Mouse (Mus musculus): Measurements from ENCODE around the gene Sgms1. TPM values are rescaled to one million over a fixed set of nuclear protein-coding genes. Genes with fewer than 3 reads are reported as not detected.

The Sgms1 gene
- total RNA-seq, 2 experiments from 2014 or later = 47.5 to 59.8 TPM

DNA sequence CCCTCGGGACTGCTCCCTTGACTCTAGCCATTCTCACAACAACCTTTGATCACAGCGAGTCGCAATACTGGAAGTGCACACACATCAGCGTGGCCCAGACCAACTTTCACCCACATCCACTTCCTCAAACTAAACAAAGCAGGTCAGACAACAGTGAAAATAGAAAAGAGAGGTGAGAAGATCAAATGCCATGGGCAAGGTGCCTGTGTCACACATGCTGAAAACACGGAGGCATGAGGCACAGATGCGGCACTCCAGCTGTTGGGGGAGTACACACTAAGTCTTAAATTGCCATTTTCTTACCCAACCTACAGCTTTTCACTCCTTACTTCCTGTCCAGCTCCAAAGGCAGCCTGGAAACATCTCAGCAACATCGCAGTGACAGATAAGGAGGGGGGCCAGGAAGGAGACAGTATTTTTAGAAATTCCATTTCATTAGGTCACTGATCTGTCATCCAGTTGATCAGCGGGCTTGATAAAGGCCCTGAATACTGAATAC is 202.9 kb downstream of the Sgms1 start:
- DNase-seq (ENCODE audit: low spot score in 2 of 2) = no peak

DNA sequence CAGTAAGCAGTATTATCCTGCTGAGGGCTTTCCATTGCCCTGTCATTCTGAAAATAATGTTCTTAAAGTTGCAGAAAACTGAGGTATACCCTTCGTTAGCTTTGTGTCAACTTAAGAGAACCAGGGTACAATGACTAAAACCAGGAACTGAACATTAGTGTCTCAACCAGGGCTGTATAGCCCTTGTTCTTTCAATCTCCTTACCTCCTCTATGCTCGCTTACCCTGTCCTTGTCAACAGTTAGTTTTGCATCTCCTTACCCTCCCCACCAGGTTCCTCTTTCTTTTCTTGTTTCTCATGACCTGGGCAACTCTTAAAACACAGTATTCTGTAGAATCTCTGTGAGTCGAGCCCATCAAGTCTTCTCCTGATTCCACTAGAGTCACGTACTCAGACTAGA is 206.5 kb downstream of the Sgms1 start:
- DNase-seq (ENCODE audit: low spot score in 2 of 2) = no peak

GRCm38 (mm10) chr19:32182471-32182870 is 207.0 kb downstream of the Sgms1 start:
- no peak for DNase-seq (ENCODE audit: low spot score in 2 of 2)

DNA sequence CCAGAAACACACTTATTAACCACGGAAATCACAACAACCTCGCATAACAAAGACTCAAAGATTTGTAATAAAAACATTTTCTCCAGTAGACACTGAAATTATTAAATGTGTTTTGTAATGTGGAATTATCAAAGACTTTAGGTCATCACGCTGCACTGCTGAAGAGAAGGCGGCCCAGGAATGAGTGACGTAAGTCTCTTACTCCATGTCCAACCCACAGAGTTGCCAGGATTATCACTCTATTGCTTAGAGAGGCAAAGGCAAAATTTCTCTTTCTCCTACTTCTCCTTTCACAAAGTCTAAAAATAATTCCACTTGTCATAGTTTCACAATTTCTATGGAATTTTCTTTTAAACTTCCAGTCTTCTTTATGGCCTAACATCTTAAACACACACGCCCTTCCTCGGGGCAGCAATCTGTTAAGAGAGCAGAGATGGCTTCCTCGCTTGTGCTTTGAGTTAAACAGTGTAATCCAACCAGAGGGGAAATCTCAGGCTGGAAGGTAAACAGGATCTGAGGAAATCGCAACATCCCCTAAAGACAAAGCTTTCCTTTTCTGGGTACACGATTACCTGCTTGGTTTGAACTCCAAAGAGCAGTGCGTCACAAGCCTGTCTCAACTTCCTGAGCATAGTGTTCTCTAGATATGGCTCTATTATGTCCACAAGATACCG is 207.7 kb downstream of the Sgms1 start:
- no peak for DNase-seq (ENCODE audit: low spot score in 2 of 2)

DNA sequence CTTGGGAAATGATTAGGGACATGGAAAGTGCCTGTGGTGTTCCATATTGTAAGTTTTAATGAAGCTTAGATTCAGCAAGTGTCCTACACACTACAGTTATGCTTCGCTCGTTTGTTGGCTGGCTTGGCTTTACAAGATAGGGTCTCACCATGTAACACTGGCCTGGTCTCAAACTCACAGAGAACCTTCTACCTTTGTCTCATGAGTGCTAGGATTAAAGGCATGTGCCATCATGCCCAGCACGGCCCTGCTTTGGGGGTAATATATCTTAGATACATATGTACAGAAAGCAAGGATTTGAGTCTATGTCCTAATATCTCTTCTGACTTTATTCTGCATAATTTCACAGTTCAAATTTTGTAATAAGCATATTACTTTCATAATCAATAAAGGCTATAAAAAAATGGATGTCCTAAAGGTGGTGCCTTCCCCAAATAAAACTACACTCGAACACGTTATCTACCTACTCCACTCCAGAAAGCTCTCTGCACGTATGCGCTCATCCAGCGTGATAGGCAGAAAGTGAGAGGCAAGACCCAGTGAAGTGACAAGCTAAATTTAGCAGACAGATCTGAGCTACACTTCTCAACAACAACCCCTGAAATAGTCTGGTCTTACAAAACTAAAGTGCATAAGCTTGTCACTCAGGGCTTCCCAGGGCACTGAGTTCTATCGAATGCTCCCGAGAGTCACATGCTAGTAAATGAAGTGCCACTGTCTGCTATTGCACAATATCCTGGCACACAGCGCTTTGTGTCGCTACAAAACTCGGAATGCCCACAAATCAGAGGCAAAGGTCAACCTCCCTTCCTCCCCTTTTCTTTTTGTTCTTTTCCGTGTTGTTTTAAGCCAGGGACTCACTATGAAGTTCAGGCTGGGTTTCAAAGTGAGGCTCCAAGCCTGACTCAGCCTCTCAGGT is 208.5 kb downstream of the Sgms1 start:
- DNase-seq (ENCODE audit: low spot score in 2 of 2) = no peak

GRCm38 (mm10) chr19:32179978-32180413 is 209.5 kb downstream of the Sgms1 start:
- DNase-seq (ENCODE audit: low spot score in 2 of 2) = no peak

DNA sequence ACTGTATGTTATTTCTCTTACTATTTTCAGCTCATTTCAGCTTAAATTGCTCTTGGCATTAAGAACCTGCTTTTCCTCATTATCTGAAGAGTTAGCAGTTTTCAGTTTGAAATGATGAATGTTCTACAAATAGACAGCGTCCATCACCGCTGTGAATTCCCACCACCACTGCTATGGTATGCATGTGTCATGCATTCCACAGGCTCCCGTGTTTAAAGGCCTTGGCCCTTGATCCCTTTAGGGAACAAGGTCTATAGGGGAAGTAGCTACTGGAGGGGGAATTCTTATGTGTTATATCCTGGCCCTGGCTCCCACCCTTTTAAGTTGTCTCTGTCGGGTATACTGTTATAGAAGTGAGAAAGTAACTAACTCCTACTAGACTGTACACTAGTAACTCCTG is 210.0 kb downstream of the Sgms1 start:
- no peak for DNase-seq (ENCODE audit: low spot score in 2 of 2)

DNA sequence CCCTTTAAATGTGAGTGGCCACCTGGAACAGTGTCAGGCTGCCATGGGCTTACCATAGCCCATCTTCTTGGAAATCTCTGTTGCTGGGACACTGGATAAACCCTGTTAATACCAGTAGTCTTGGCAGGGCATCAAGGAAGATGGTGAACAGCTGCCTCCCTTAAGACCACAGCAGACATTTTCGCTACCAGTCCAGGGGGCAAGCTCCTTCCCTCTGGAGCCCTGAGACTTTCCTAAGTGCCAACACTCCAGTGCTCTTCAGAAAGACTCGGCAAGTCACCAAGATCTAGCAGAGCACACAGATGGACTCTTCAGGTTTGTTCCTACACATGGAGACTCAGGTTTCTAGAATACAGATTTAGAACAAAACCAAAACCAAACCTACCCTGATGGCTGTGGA is 211.4 kb downstream of the Sgms1 start:
- DNase-seq (ENCODE audit: low spot score in 2 of 2) = no peak

GRCm38 (mm10) chr19:32176458-32176857 is 213.1 kb downstream of the Sgms1 start:
- DNase-seq (ENCODE audit: low spot score in 2 of 2) = no peak

- no peak for DNase-seq (ENCODE audit: low spot score in 2 of 2)
Observed at GRCm38 (mm10) chr19:32175991-32176390, 213.5 kb downstream of the Sgms1 start.

- DNase-seq (ENCODE audit: low spot score in 2 of 2) = no peak
Observed at GRCm38 (mm10) chr19:32175013-32175412, 214.5 kb downstream of the Sgms1 start.

GRCm38 (mm10) chr19:32174561-32174960 is 215.0 kb downstream of the Sgms1 start:
- DNase-seq (ENCODE audit: low spot score in 2 of 2) = no peak

DNA sequence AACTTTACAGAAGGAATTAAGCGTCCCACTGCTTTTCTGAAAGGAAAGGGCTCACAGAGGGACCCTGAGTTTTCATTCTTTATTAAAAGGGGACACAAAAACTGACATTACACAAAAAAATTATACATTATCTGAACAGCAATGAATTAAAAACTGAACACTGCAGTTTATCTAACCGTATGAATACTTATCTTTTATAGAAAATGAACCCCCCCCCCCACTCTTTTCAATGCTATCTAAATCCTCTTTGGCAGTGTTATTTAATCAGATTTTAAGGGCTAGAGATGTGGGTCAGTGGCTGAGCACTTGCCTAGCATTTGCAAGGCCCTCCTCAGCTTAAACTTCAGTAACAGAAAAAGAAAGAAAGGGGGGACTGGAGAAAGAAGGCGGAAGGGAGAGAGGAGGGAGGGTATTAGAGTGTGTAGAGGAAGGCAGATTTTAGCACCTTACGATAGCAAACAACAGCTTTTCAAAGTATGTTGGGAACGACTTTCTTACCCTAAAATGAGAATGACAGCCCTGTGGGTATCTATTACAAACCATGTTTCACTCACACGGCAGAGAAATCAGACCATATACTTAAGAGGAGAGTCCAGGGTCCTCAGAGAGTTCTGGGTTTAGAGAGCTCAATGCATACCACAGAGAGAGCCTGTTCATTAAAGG is 215.9 kb downstream of the Sgms1 start:
- no peak for DNase-seq (ENCODE audit: low spot score in 2 of 2)

- no peak for DNase-seq (ENCODE audit: low spot score in 2 of 2)
Observed at GRCm38 (mm10) chr19:32172511-32172981, 217.0 kb downstream of the Sgms1 start.

- no peak for DNase-seq (ENCODE audit: low spot score in 2 of 2)
Observed at GRCm38 (mm10) chr19:32171981-32172380, 217.5 kb downstream of the Sgms1 start.

GRCm38 (mm10) chr19:32169634-32170540 is 219.6 kb downstream of the Sgms1 start:
- peak; percentile 37 to 88 for DNase-seq (ENCODE audit: low spot score in 2 of 2)

- DNase-seq (ENCODE audit: low spot score in 2 of 2) = no peak
Observed at GRCm38 (mm10) chr19:32168031-32168430, 221.5 kb downstream of the Sgms1 start.

GRCm38 (mm10) chr19:32166823-32167605 is 222.5 kb downstream of the Sgms1 start:
- DNase-seq (ENCODE audit: low spot score in 2 of 2) = no peak

DNA sequence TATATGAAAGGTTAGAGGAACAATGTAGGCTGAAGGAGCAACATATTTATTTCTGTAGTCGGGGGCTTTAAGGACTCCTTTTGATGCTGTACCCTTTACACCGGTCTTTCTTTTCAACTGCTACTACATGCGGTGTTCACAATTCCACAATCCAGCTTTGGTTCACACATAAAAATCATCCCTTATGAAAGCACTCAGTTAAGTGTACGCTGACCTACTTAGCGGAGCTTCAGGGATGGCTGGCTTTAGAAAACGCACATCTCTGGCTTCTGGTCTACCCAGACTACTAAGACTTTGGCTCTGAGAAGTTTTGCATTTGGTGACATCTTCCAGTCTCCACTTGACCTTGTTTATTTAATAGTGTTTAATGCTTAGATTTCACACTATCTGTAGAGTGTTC is 223.8 kb downstream of the Sgms1 start:
- DNase-seq (ENCODE audit: low spot score in 2 of 2) = no peak

- DNase-seq (ENCODE audit: low spot score in 2 of 2) = no peak
Observed at GRCm38 (mm10) chr19:32164128-32164527, 225.4 kb downstream of the Sgms1 start.
